Mouse (Mus musculus) gastrocnemius, postnatal 14 days (tissue): Measurements from ENCODE around the gene Adh4. TPM values are rescaled to one million over a fixed set of nuclear protein-coding genes. Genes with fewer than 3 reads are reported as not detected.
"Not testable (repeated sequence)": the region's sequence is repeated elsewhere in the genome, so short reads cannot be mapped to it uniquely, and the experiment has no call there.

ENCODE experiments used
- DNase-seq: peaks from one replicate; pipeline ENCODE4 v3.0.0; 2021; ENCODE audit warnings: mixed read lengths
- intact Hi-C: fragments of 180-260 bp; cut with DNase I; formaldehyde crosslinking; loops from one replicate; pipeline ENCODE4 v1.15.1; 2025; ENCODE audit warnings: low total_unique reads
- total RNA-seq, 2 experiments: library from RNA; stranded (reverse); gene quantifications; 2 replicates each; pipeline ENCODE4 v1.2.3; 2021

The Adh4 gene
- total RNA-seq, 2 experiments from 2014 or later = not detected

DNA sequence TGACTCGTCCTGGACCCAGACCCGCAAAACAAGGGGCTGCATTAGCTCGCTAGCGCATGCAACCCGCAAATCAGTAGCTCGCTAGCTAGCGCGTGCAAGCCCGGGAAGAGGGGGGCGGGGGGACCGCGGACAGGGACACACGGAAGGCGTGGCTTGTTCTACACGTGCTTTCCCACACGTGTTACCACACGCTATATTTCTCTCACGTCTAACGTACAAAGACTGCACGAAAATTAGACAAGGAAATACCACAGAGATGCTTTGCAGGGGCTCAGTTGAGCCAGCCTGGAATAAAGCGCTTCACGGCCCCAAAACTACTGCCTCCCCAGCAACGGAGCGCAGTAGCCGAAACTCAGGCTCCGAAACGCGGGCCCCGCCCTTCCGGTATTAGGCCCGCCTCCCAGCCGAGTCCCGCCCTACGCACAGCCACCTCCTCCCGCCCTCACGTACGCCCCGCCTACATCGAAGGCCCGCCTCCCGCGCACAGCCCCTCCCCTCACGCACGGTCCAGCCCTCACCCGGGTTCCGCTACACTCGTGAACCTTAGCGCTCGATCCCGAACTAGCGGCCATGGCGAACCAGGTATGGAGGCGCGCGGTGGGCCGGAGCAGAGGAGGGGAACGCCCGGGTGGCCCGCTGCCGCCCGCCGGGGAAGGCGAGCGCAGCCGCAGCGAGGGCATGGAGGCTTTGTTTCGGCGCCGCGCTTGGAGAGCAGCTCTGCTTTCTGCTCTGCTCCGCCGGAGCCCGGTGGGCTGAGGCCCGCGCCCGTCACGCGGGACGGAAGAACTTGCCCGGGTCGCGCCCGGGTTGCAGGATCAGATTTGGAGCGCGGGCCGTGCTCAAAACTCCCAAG is 27.6 kb downstream of the Adh4 start, which contains the start of gene Adh5:
TSS of gene Adh5 (plus strand) at position 482 of the 853 bp plus-strand sequence.
- DNase-seq = peak; percentile 92
- intact Hi-C loops = no loop called here

DNA sequence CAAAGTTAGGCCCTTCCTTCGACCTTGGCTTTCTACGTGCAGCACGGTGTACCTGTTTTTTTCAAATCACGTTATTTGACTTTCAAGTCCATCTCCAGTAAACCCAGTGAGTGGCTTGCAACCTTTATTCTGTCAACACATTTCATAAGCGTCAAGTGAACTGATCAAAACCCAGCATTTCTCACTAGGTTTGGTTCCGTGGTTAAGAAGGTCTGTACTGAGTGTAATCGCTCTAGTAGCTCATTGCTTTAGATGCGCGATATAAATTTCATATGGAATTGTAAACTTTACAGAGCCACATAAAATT is 28.2 kb downstream of the Adh4 start:
- intact Hi-C loops = no loop called here
- DNase-seq = no peak

DNA sequence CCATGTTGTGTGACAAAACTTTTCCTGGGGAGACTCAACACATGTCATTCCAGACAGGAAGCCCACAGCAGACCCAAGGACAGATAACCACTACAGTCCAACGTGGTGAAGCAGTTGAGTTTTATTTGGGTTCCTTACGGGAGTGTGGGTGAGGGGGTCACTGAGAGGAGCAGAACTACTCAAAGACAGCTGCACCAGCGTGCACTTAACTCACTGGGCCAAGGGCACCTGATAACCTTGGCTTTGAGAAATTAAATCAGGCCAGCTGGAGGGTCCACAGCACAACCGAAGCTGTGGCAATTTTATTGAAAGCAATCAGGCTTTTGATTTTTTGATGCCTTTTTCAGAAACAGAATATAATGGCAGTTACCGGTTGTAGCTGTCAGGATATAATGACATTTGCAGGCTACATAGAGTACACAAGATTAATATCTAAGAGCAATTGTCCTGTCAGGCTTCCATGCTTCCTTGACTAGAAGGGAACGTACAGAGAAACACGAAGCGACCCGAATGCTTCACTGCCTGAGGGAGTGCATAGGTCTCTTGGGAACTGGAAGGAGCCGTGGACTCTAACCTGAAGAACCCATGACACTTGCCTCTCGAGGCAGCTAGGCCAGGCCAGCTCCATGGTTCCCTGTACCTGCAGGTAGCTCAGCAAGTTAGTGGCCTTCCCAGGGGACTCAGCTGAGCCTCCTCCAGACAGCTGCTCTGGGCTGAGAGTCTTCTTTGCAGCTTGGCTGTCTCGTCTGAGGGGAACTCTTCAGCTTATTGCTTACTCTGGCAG is 33.0 kb downstream of the Adh4 start:
- intact Hi-C loops = no loop called here
- DNase-seq = no peak

DNA sequence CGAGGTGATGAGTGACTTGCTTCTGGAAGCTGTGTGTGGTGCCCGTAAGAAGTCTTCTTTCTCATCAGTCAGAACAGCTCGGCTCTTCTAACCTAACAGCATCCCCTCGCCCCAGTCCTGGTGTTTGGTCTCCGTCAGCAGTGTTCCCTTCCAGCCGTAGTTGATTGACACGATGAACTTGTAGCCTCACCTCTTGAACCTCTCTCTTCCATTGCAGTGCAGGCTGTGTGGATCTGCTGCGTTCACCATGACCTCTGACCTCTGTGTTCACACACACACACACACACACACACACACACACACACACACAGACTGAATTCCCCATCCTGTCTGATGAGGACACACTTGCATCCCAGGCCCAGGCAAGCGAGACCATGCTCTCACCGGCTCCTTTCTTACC is 36.9 kb downstream of the Adh4 start:
- intact Hi-C loops = no loop called here
- no peak for DNase-seq

DNA sequence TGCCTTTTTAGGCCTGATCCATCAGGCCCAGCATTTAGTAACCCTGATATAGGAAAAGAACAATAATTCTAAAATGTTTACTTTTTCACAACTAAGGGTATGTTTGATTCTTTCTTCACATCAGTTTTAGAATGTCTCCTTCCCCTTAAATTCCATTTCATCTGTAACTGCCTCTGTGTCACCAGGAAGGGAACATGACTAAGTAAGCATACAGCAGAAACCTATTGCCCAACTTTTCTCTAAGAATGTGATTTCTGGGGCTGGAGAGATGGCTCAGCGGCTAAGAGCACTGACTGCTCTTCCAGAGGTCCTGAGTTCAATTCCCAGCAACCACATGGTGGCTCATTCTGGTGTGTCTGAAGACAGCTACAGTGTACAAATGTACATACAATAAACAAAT is 39.0 kb downstream of the Adh4 start:
- DNase-seq = no peak
- intact Hi-C loops = no loop called here

DNA sequence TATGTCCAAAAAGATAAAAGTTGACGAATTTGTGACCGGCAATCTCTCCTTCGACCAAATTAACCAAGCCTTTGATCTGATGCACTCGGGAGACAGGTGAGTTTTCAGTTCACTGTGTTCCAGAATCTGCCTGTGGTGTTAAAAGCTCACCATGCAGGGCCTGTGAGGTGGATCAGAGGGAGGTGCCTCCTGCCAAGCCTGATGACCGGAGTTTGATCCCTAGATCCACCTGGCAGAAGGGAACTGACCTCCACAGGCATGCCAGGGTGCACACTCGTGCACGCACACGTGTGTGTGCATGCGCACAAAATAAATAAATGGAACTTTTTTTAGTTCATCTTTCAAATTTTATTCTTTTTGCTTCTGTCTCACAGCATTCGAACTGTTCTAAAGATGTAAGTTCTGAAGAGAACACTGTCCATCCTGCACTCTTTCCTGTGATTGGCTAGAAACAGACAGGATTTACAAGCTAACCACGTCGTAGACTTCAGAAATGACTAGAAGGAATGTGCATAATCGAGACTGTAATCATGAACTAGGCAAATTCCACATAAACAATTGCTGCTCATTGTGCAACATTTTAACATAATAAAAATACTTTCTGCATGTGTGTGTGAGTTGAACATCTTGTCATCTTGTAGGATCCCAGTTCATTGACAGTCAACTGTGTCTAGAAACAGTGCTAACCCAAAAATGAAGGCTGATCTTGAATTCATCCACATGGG is 39.6 kb downstream of the Adh4 start:
- intact Hi-C loops = no loop called here
- no peak for DNase-seq

DNA sequence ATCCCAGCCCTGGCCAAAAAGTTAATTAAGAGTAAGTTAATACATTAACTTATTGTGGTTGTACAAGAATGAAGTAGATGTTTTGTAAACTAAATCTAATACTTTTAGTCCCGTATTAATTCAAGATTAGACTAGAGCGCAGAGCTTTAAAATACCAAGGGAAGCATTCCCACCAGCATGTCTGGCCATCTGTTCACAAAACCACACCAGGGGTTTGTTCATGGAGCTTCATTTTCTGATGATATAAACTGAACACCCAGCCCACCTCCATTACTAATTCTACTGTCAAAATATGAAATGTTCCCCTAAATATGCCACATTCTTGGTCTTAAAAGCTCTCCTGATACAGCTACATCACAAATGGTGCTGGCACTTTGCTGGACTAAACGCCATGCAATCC is 43.2 kb downstream of the Adh4 start:
- DNase-seq = no peak
- intact Hi-C loops = no loop called here

DNA sequence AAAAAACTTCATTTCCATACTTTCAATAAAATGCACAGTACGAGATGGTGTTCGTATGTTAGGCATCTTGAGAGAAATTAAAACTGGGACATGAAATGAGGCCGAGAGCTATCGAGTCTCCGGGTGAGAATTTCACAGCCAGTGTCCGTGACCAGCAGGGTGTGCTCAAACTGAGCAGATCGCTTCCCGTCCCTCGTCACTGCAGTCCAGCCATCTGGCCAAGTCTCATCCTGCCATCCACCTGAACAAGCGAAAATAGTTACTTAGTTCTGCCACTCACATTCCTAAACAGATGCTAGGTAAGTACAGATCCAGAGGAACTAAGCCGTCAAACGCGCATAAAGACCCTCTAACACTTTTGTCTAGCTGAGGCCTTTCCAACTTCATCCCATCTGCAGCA is 45.0 kb downstream of the Adh4 start:
- DNase-seq = peak; percentile 14
- intact Hi-C loops = no loop called here

DNA sequence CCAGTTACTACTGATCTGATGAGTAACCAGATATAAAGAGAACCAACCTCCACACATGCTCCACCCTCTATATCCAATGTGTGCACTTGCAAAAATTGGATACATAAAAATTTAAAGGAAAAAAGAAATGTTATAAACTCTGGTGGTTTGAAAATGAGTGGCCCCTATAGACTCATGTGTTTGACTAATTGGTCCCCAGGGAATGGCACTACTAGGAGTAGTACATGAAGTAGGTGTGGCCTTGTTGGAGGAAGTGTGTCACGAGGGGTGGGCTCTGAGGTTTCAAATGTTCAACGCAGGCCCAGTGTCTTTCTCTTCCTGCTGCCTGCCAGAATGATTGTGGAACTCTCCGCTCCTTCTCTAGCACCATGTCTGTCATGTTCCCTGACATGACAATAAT is 46.6 kb downstream of the Adh4 start:
- intact Hi-C loops = no loop called here
- DNase-seq = no peak

DNA sequence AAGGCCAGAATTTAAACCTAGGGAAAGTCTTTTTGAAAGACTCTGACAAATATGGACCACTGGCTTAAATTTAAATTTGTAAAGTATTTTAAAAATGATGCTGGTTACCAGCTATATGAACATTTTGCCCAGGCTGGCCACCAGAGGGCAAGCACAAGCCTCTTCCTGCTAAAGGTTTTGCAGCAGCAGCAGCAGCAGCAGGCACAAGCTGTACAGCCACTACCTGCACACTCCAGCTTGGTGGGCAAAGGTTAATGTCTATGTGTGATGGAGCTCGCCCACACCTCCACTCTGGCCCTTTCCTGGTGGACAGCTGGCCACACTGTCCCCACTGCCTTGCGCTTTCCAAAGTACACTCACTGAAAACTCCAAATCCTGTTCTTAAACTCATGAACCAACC is 47.9 kb downstream of the Adh4 start:
- intact Hi-C loops = no loop called here
- no peak for DNase-seq

DNA sequence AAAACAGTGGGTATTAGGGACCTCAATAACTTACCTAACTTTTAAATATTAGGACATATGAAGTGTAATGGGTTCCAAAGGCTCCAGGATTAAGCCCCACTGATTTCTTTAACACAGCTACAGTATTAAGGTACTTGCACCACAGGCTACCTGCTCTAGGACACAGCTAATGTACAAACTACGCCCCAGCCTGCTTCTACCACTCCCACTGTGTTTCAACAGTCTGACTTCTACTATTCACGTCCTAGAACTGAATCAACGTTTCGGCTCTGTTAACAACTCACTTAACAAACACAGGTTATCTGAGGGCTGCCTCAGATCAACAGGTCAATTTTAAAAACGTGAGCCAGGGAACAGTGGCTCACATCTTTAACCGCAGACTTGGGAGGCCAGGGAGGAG is 48.5 kb downstream of the Adh4 start:
- intact Hi-C loops = no loop called here
- DNase-seq = no peak

DNA sequence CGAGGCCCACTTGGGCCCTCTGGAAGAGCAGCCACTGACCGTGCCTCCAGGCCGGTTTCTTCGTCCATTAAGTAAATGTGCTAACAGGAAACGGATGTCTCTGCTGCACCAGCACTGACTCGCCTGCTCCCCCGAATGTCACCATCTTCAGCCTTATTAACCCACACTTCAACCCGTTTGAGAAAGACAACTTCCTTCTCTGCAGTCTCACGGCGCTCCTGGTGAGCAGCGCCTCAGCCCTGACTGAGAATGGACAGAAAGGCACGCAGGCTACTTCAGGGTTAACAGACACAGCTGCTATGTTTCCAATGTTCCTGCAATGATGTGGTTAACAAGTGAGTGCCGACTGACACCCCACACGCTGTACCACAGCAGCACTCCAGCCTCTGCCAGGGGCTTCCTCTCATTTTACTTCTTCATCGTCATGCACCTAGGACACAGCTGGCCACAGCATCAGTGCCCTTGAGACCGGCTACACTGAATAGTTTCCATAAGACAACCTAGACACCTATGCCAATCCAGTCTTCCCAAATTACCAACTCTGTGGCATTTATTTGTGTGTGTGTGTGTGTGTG is 49.4 kb downstream of the Adh4 start:
- intact Hi-C loops = no loop called here
- no peak for DNase-seq

DNA sequence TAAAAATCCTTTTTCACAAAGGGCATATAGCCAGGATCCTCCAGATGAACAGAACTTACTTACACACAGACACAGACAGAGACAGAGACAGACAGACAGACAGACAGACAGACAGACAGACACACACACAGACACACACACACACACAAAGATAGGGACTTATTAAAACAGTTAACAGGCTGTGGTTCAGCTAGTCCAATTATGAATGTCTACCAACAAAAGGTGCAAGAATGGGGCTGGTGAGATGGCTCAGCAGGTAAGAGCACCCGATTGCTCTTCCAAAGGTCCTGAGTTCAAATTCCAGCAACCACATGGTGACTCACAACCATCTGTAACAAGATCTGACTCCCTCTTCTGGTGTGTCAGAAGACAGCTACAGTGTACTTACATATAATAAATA is 51.4 kb downstream of the Adh4 start:
- DNase-seq, intact Hi-C loops: not testable (repeated sequence)

DNA sequence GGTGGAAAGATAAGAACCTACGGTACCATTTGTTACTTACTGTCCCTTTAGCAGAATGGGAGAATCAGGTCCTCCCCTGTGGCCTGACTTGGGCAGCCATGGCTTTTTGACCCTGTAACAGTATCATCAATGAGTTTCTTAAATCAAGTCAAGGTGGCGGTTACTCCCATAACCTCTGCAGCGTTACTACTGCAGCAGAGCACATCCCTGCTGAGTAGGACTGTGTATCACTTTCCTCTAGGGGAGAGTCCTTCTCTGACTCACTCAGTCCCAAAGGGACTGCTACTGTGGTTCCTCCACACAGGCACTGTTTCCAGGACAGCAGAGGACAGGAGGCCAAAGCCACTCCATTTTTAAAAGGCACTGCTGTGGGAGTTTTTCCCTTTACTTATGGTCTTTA is 55.8 kb downstream of the Adh4 start:
- DNase-seq = no peak
- intact Hi-C loops = no loop called here

DNA sequence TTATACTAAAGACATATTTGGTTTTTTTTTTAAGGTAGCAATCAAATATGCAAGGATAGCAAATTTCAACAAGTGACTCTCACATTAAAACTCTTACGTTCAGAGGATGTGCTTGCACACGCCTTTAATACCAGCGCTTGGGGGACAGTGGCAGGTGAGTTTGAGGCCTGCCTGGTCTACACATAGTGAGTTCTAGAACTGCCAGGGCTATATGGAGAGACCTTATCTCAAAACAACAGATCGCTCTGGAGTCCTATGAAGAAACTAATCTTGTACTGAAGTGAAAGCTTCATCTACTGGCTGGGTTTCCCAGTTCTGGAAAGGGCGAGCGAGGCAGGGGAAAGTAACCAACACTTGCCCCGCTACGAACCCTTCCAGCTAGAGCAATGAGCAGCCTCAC is 64.2 kb downstream of the Adh4 start:
- intact Hi-C loops = no loop called here
- no peak for DNase-seq

Other genes starting within 250 kb of the Adh4 start
- gene 4930579F01Rik, start 221.6 kb upstream of the Adh4 start, total RNA-seq = not detected
- gene Adh7, start 197.7 kb upstream of the Adh4 start, total RNA-seq = under 1 TPM; 0.13 to 0.37 TPM
- 10 to 100 TPM; 46.4 to 90.8 TPM for gene Adh1, start 154.5 kb upstream of the Adh4 start, total RNA-seq
- gene Adh6a, start 102.2 kb upstream of the Adh4 start, total RNA-seq = not detected
- gene Adh6b, start 73.7 kb upstream of the Adh4 start, total RNA-seq = under 1 TPM in 1 of 2 experiments, not detected in 1; 0.16 TPM
- 10 to 100 TPM; 65.5 to 69.2 TPM for gene Adh5, start 27.6 kb downstream of the Adh4 start, total RNA-seq
- 10 to 100 TPM; 43.5 to 44.8 TPM for gene Metap1, start 74.0 kb downstream of the Adh4 start, total RNA-seq
- gene Eif4e, start 110.7 kb downstream of the Adh4 start, total RNA-seq = 100 to 1,000 TPM; 101 to 108 TPM